Mouse (Mus musculus): ENCODE data around the gene Morn3. TPM values are rescaled to one million over a fixed set of nuclear protein-coding genes. Genes with fewer than 3 reads are reported as not detected.

The Morn3 gene
- polyA plus RNA-seq, 1 experiment from 2014 or later: 0.35 TPM

DNA sequence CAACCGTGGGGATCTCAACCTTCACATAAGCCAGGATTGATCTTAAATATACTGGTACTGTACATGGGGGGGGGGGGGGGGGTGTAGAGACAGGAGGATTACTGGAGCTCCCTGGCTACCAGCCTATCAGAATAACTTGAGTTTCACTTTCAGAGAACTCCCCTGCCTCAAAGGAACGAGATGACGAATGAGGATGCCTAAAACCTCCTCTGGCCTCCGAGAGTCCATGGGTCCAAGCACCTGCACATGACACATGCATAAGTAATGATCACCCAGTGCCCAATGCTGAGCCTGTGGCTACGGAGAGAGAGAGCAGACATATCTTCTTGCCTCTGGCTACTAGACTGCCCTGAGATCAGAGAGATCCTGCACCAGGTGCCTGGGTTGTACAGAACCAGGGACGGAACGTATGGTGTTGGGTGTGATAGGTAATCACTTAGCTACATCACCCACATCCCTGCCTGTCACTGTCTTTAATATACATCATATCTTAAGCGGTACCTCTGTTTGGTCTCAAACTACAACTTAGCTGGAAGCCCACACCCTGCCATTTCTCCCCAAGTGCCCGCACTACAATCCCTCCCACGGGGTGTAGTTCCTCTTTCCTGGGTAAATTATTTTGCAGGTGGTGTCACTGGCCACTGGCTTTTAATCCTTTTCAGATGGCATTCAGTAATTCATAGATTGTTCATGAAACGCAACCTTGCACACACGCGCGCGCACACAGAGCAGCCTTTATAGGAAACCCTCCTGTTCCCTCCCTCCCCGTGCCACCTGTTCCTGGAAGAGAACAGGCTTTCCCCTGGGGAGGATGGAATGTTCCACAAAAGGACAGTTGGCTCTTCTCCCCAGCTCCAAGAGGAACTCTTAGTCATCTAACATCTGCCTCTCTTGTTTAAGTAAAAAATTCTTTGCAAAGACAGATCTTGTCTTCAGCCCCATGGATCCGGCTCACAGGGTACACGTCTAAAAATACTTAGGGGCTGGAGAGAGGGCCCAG is 49.3 kb downstream of the Morn3 start:
- Histone ChIP-seq H3K4me3 (no peak overlapping the region), H3K4me2 (replicated peaks) (no peak overlapping the region), H3K27ac (no peak overlapping the region), H3K36me3 (no peaks in the 10 kb centered on the region), H3K4me1 (peaks cover 4% of the 10 kb centered on the region; the same call in 1 of the 2 replicates), H3K27me3 (no peaks in the 10 kb centered on the region), H3K9me3 (replicated peaks) (no peaks in the 10 kb centered on the region), H3K9ac (no peak overlapping the region)
- no peak for ATAC-seq (ENCODE audit: low FRiP score)
- WGBS: 86% methylated on average over 18 of the region's 18 CpGs

DNA sequence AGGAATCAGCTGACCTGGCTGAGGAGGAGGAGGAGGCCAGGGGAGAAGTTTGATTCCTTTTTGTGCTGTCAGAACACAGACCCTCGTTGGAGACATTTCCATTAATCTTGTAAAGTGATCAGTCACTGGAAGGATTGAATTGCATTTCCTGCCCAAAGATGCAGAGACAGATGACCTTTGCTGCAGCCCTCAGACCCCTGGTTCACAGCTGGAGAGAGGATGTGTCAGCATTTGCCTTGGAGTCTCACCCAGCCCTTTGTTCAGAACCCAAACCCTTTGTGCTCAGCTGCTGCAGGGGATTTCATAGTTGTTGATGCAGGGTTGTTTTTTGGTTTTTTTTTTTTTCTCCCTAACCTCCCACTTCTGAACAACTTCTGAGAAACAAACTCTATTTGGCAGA is 51.9 kb downstream of the Morn3 start:
- no peaks in the 10 kb centered on the region for H3K36me3 ChIP-seq
- H3K9ac ChIP-seq: no peak overlapping the region
- no peaks in the 10 kb centered on the region for H3K27me3 ChIP-seq
- H3K9me3 ChIP-seq (replicated peaks): no peaks in the 10 kb centered on the region
- 0 out of 2 replicates have a peak overlapping the region, but pooled peaks have one; percentile 13 for H3K27ac ChIP-seq
- H3K4me3 ChIP-seq: no peak overlapping the region
- WGBS: 3% methylated on average over 1 of the region's 1 CpGs
- no peak for ATAC-seq (ENCODE audit: low FRiP score)
- H3K4me2 ChIP-seq (replicated peaks): no peak overlapping the region
- peaks cover 25% of the 10 kb centered on the region for H3K4me1 ChIP-seq

DNA sequence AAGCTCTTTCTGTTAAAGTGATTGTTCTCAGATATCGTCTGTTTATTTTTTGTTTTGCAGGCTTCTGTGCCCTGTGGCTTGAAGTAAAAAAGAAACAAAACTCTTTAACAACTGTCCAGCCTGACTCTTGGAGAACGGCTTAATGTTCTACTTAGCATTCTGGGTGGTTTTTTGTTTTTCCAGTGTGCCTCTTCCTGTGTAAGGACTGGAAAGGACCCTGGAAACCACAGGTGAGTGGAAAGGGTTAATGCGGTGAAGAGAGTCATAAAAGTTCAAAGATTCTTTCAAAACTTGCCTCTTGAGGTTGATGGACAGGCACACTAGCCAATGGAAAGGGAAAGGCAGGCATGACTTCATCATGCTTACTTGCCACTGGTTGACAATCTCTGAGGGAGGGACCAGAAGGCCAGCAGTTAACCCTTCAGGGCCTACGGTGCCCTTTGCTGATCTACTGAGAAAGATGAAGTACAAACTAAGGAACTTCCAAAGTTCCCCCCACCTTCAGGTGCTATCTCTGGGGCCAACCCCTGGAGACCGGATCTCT is 52.4 kb downstream of the Morn3 start:
- Histone ChIP-seq H3K36me3 (no peaks in the 10 kb centered on the region), H3K4me2 (replicated peaks) (peak overlapping the region; percentile 28; the same call in 1 of the 2 replicates), H3K27ac (no peak overlapping the region; the same call in 1 of the 2 replicates), H3K4me3 (no peak overlapping the region), H3K27me3 (no peaks in the 10 kb centered on the region), H3K9ac (no peak overlapping the region), H3K9me3 (replicated peaks) (no peaks in the 10 kb centered on the region), H3K4me1 (peaks cover 30% of the 10 kb centered on the region)
- peak; percentile 76 for ATAC-seq (ENCODE audit: low FRiP score)
- 8% methylated on average over 5 of the region's 5 CpGs for WGBS

DNA sequence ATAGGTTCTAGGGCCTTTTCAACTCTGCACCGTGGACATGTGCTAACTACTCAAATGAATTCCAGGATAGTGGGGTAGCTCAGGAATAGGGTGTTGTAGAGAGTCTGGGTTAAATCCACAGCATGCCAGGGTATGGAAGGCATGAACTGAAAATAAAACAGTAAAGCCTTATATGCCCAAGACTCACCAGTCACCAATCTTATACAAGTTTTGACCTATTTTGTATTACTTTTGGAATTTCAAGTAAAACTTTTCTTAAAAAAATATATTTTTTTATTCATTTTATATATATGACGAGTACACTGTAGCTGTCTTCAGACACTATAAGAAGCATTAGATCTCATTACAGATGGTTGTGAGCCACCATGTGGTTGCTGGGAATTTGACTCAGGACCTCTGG is 53.0 kb downstream of the Morn3 start:
- Histone ChIP-seq H3K36me3 (no peaks in the 10 kb centered on the region), H3K27me3 (no peaks in the 10 kb centered on the region), H3K9ac (no peak overlapping the region), H3K27ac (no peak overlapping the region; the same call in 1 of the 2 replicates), H3K4me3 (no peak overlapping the region), H3K4me2 (replicated peaks) (peak overlapping the region; percentile 28; the same call in 1 of the 2 replicates), H3K9me3 (replicated peaks) (no peaks in the 10 kb centered on the region), H3K4me1 (peaks cover 31% of the 10 kb centered on the region)
- no peak for ATAC-seq (ENCODE audit: low FRiP score)
- 31% methylated on average over 2 of the region's 2 CpGs for WGBS

DNA sequence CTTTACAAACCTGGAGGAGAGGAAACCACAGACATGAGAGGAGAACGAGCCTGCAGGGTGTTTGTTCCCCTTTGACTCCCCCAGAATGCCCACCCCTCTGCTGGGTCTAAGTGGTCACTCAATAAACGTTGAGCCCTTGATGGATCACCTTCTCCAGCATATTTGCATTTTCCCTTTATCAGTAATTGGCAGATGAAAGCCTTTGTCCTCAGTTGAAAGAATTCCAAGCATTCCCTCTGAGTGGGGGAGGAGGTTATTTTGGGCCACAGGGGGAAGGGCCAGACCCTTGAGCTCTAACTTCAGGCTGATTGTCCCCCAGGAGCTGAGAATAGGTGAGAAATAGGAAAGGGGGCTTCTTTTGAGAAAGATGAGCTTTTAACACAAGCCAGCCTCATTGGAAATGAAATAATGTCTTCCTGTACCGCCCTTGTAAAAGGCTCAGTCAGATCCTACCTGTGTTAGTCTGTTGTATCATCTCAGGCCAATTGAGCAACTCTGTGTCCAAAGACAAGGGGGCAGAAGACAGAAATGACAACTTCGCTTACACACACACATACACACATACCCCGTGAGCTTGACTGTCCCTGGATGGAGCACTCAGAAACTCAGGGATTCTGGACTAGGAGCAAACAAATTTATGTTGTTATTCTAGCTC is 55.3 kb downstream of the Morn3 start:
- no peak for ATAC-seq (ENCODE audit: low FRiP score)
- H3K4me3 ChIP-seq: no peak overlapping the region
- H3K9me3 ChIP-seq (replicated peaks): no peaks in the 10 kb centered on the region
- peaks cover 49% of the 10 kb centered on the region for H3K4me1 ChIP-seq
- no peak overlapping the region for H3K27ac ChIP-seq
- H3K9ac ChIP-seq: peak overlapping the region; percentile 29; the same call in 1 of the 2 replicates
- peak overlapping the region; percentile 72 for H3K4me2 ChIP-seq (replicated peaks)
- no peaks in the 10 kb centered on the region for H3K36me3 ChIP-seq
- WGBS: 23% methylated on average over 5 of the region's 5 CpGs
- H3K27me3 ChIP-seq: no peaks in the 10 kb centered on the region

DNA sequence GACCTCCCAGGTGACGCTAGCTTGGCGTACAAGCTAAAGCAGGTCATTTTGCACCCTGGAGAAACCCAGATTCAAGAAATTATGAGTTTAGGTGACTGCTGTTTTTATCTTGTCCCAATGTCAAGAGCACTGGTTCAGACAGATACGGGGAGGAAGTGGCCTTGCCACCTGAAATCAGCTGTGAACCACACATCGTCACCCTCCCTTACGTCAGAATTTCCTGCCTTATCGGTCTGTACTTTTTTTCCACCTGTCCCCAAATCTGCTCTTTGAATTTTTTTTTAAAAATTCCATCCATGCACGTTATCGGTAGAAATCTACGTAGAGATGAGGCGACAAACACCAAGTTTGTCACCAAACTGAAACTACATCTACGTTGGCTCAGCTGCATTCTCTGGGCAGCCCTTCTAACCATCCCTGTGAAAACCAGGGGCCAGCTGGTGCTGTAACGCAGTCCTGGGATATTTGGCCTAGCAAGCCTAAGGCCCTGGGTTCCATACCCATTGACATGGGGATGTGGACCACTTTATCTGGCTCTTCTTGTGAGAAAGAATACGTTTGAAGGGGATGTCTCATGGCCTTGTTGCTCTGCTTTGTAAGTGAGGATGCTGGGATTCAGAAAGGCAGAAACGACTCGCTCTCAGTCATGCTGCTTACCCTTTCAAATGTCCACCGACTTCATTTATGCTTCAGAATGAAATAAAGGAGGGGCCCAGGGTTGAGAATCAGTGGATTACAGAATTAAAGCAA is 56.2 kb downstream of the Morn3 start:
- no peak for ATAC-seq (ENCODE audit: low FRiP score)
- no peaks in the 10 kb centered on the region for H3K9me3 ChIP-seq (replicated peaks)
- no peaks in the 10 kb centered on the region for H3K27me3 ChIP-seq
- H3K4me1 ChIP-seq: peaks cover 58% of the 10 kb centered on the region
- no peaks in the 10 kb centered on the region for H3K36me3 ChIP-seq
- 4% methylated on average over 16 of the region's 16 CpGs for WGBS
- peak overlapping the region; percentile 67 for H3K4me3 ChIP-seq
- peak overlapping the region; percentile 72 for H3K4me2 ChIP-seq (replicated peaks)
- peak overlapping the region; percentile 91; the same call in 1 of the 2 replicates for H3K27ac ChIP-seq
- H3K9ac ChIP-seq: peak overlapping the region; percentile 29; the same call in 1 of the 2 replicates

DNA sequence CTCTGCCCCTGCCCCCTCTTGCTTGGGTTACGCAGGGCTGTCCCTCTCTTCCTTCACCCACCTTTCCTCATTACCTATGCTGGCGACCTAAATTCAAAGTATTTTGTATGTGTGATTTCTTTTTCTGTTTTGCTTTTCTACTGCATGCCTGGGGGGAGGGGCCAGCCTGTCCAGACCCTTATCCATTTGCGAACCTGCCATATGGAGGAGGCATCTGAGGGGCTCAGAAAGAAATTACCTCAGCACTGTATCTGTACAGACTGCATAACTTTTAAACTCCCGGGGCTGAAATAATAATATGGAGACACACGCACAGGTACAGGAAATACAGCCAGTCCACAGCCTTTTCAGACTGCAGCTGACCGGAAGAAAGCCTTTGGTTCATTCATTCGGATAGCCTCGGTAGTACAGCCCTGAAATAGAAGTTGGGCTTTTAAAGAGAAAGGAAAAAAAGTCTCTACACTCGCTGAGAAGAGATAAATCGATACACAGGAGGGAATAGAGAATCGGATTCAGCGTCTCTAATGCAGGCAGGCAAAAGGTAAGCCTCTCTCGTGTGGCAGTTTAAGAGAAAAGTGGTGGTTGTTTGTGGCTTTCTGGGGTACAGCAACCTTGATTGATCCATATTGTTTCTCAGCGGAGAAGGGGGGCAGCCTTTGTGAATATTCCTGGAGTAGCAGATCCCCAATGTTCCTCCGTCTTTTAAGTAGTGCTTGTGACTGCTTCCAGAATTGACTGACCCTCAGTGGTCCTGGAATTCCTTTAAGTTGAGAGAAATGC is 57.1 kb downstream of the Morn3 start, which contains the start of gene Kdm2b:
TSS of gene Kdm2b (minus strand) at position 273 of the 780 bp plus-strand sequence.
- Histone ChIP-seq H3K4me3 (peak within 1 kb of the TSS; percentile 67), H3K4me2 (replicated peaks) (peak within 1 kb of the TSS; percentile 72), H3K9ac (peak within 1 kb of the TSS; percentile 80), H3K9me3 (replicated peaks) (no peaks in the 10 kb centered on the region), H3K4me1 (peaks cover 64% of the 10 kb centered on the region), H3K27me3 (no peaks in the 10 kb centered on the region), H3K27ac (peak within 1 kb of the TSS; percentile 91), H3K36me3 (no peaks in the 10 kb centered on the region)
- 2% methylated on average over 15 of the region's 15 CpGs for WGBS
- ATAC-seq (ENCODE audit: low FRiP score): peak; percentile 46; the same call in 1 of the 2 replicates

DNA sequence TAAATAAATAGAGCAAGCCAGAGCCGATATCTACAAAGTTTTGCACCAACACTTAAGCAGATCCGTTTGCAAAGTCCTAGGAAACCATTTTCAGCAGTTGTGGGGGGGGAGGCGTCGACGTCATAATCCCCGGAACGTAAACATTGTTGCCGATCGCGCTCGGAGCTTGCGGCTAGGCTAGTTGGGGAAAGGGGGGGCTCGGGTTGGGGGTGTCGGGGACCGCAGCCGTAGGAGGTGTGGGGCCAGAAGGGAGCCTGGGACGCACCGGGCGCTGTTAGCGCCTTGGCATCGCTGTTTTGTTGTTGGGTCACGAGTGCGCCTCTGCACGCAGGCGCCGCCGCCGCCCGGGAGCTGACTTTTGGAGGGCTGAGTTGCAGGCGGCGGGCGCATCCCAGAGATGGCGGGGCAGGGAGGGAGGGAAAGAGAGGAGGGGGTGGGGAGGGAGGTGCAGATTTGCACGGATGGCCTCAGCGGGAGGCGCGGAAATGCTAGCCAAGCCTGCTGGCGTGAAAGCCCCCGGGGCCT is 57.8 kb downstream of the Morn3 start:
- peak overlapping the region; percentile 80 for H3K9ac ChIP-seq
- H3K4me1 ChIP-seq: peaks cover 64% of the 10 kb centered on the region
- no peaks in the 10 kb centered on the region for H3K36me3 ChIP-seq
- no peaks in the 10 kb centered on the region for H3K27me3 ChIP-seq
- ATAC-seq (ENCODE audit: low FRiP score): peak; percentile 62
- H3K27ac ChIP-seq: peak overlapping the region; percentile 91
- H3K9me3 ChIP-seq (replicated peaks): no peaks in the 10 kb centered on the region
- H3K4me2 ChIP-seq (replicated peaks): peak overlapping the region; percentile 72
- WGBS: under 1% methylated on average over 31 of the region's 39 CpGs
- peak overlapping the region; percentile 67 for H3K4me3 ChIP-seq

DNA sequence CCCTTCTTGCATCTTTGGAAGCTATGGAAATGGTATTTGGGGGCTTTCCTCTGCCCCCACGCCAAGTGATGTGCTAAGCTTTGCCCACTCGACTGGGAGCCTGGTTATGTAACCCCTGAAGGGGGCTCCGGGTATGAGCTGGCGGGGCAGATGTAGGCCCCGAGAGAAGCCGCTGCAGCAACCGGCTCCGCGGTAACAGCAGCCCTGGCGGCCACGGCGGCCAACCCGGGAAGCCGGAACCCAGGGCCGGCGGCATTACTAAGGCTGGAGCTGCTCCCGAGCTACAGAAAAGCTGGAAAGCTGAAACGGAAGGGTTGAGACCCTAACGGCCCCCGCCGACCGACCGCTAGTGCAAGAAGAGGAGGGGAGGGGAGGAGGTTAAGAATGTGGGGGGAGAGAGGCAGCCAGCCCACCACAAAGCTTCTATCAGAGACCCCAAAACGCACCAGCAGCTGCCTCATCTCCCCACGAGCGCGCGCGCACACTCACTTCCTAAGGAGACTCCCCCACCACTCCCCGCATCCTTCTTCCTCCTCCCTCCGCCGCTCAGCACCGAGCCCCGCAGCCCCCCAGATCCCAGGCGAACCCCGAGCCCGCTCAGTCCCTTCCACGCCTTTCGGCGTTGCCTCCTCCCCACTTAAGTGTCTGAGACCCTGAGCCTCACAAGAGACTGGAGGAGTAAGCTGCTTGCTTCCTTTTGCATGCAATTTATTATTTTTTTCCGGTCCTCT is 58.6 kb downstream of the Morn3 start:
- Histone ChIP-seq H3K9ac (peak overlapping the region; percentile 59), H3K9me3 (replicated peaks) (no peaks in the 10 kb centered on the region), H3K4me3 (peak overlapping the region; percentile 67), H3K27ac (peak overlapping the region; percentile 81), H3K27me3 (no peaks in the 10 kb centered on the region), H3K36me3 (no peaks in the 10 kb centered on the region), H3K4me2 (replicated peaks) (peak overlapping the region; percentile 72), H3K4me1 (peaks cover 64% of the 10 kb centered on the region)
- no peak; the same call in 1 of the 2 replicates for ATAC-seq (ENCODE audit: low FRiP score)
- under 1% methylated on average over 37 of the region's 41 CpGs for WGBS

DNA sequence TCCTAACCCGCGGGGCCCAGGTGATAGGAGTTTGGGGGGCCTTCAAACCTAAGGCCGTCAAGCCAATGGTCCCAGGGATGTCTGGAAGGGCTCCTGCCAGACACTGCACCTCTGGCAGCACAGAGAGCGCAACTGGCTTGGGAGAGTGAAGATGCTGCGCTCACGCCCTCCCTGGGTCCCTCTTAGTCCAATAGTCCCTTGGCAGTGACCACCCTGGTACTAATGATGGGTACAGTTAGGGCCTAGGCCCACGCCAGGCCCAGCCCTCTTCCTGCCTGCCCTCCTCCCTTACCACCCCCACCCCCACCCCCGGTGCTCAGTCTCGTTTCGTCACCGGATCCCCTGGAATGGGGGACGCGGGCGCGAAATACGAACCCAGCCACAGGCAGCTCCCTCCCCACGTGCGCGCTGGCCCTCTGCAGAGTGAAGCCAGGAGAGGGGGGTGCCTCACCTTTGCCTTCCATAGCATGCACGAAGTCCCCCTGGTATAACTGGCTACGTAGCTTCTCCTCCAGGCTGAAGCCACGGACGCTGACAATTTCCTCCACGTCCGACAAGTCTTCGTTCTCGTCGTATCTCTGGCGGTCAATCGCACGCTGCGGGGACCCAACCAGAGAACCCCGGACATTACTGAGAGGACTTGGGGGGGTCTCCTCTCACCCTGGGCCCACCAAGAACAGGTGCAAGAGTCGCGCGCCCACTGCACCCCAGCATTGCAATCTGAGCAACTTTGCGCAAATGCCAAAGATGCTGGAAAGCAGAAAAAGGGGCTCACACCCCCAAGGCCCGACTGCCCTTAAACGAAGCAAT is 59.4 kb downstream of the Morn3 start:
- Histone ChIP-seq H3K9ac (peak overlapping the region; percentile 59), H3K36me3 (no peaks in the 10 kb centered on the region), H3K4me3 (peak overlapping the region; percentile 67), H3K4me2 (replicated peaks) (peak overlapping the region; percentile 72), H3K27me3 (no peaks in the 10 kb centered on the region), H3K9me3 (replicated peaks) (no peaks in the 10 kb centered on the region), H3K4me1 (peaks cover 64% of the 10 kb centered on the region), H3K27ac (peak overlapping the region; percentile 81; the same call in 1 of the 2 replicates)
- peak; percentile 39; the same call in 1 of the 2 replicates for ATAC-seq (ENCODE audit: low FRiP score)
- WGBS: 2% methylated on average over 39 of the region's 39 CpGs
